Mouse (Mus musculus) heart, adult 2 months (tissue): ENCODE results near the gene Pstpip1. TPM values are rescaled to one million over a fixed set of nuclear protein-coding genes. Genes with fewer than 3 reads are reported as not detected.

Experiments
- DNase-seq, 2 experiments: peaks; one replicate each; pipeline ENCODE4 v3.0.0; 2021
- H3K27ac ChIP-seq: fragments of 200-600 bp; 2 replicates; pipeline ENCODE4 v1.8.1; 2022
- H3K27me3 ChIP-seq: fragments of 200-500 bp; 2 replicates; pipeline ENCODE4 v1.6.1; 2012; ENCODE audit warnings: mild to moderate bottlenecking, low read length, inconsistent platforms, mixed read lengths; ENCODE audit not compliant: control insufficient read depth, insufficient read depth
- H3K36me3 ChIP-seq: fragments of 200-500 bp; 2 replicates; pipeline ENCODE4 v1.6.1; 2012; ENCODE audit warnings: low read length, inconsistent platforms; ENCODE audit not compliant: control insufficient read depth, insufficient read depth
- H3K4me1 ChIP-seq: fragments of 200-500 bp; 2 replicates; pipeline ENCODE4 v1.6.1; 2011; ENCODE audit warnings: low read length; ENCODE audit not compliant: control insufficient read depth, insufficient read depth
- H3K4me3 ChIP-seq: fragments of 200-600 bp; 2 replicates; pipeline ENCODE4 v1.8.1; 2022
- H3K79me2 ChIP-seq: fragments of 200-500 bp; replicated peaks from 2 replicates; pipeline ENCODE4 v1.6.1; 2012; ENCODE audit warnings: mild to moderate bottlenecking, inconsistent platforms, low read length, moderate library complexity, mixed read lengths; ENCODE audit not compliant: control insufficient read depth, insufficient read depth
- H3K9ac ChIP-seq: fragments of 200-500 bp; 2 replicates; pipeline ENCODE4 v1.6.1; 2012; ENCODE audit warnings: low read depth, mild to moderate bottlenecking, control low read depth, inconsistent platforms, low read length, mixed read lengths
- CTCF ChIP-seq: fragments of 200-600 bp; IDR thresholded peaks from 2 replicates; pipeline ENCODE4 v1.8.1; 2022; ENCODE audit warnings: antibody characterized with exemption, mild to moderate bottlenecking, moderate library complexity
- EP300 ChIP-seq: fragments of 200-500 bp; IDR thresholded peaks from 2 replicates; pipeline ENCODE4 v1.6.1; 2011; ENCODE audit warnings: low read depth, low read length, control low read depth; ENCODE audit not compliant: insufficient read depth
- POLR2A ChIP-seq: fragments of 200-500 bp; IDR thresholded peaks from 2 replicates; pipeline ENCODE4 v1.6.1; 2011; ENCODE audit warnings: mild to moderate bottlenecking, low read depth, low read length, control low read depth; ENCODE audit not compliant: insufficient read depth
- WGBS: fragments of 180-500 bp; shearing (Covaris S2); methylation state at CpG from one replicate; pipeline ENCODE4 v1.1.7; 2018; 5-methylcytosine and 5-hydroxymethylcytosine counted together
- intact Hi-C: fragments of 180-260 bp; cut with DNase I; formaldehyde crosslinking; loops from one replicate; pipeline ENCODE4 v1.15.1; 2025
- polyA plus RNA-seq: library from polyadenylated mRNA; depleted of rRNA; stranded (reverse); fragments of >200 nt; gene quantifications from 2 replicates; pipeline ENCODE4 v1.2.3, GENCODE M21; 2012
- total RNA-seq, 2 experiments: library from RNA; stranded (reverse); gene quantifications; 2 replicates each; pipeline ENCODE4 v1.2.3; 2021

The Pstpip1 gene
- total and polyA plus RNA-seq, 3 experiments = 1.5 to 4.0 (median 1.5) TPM

- Histone ChIP-seq H3K4me3 (no peak overlapping the region), H3K4me1 (no peaks in the 10 kb centered on the region; the same call in 1 of the 2 replicates), H3K79me2 (no peaks in the 10 kb centered on the region), H3K9ac (no peak overlapping the region), H3K36me3 (no peaks in the 10 kb centered on the region), H3K27ac (no peak overlapping the region), H3K27me3 (no peaks in the 10 kb centered on the region)
- DNase-seq = no peak
- TF ChIP-seq CTCF (no peak), EP300 (no peak), POLR2A (no peak)
- intact Hi-C loops = no loop called here
- WGBS = 64% methylated on average over 4 of the region's 4 CpGs
Measured at GRCm38 (mm10) chr9:56097584-56098298, 8.0 kb downstream of the Pstpip1 start.

GRCm38 (mm10) chr9:56100041-56100522 lies 10.3 kb downstream of the Pstpip1 start:
- TF ChIP-seq EP300 (no peak), CTCF (no peak), POLR2A (no peak)
- H3K27me3 ChIP-seq = no peaks in the 10 kb centered on the region
- H3K36me3 ChIP-seq = no peaks in the 10 kb centered on the region
- no peaks in the 10 kb centered on the region for H3K79me2 ChIP-seq
- no peak for DNase-seq
- no peak overlapping the region for H3K4me3 ChIP-seq
- H3K27ac ChIP-seq = no peak overlapping the region
- intact Hi-C loops = no loop called here
- H3K4me1 ChIP-seq = no peaks in the 10 kb centered on the region; the same call in 1 of the 2 replicates
- no peak overlapping the region for H3K9ac ChIP-seq
- WGBS = 65% methylated on average over 7 of the region's 7 CpGs

GRCm38 (mm10) chr9:56101022-56101421 lies 11.3 kb downstream of the Pstpip1 start:
- H3K4me1 ChIP-seq = no peaks in the 10 kb centered on the region
- TF ChIP-seq CTCF (no peak), POLR2A (no peak), EP300 (no peak)
- intact Hi-C loops = no loop called here
- H3K79me2 ChIP-seq = no peaks in the 10 kb centered on the region
- H3K27me3 ChIP-seq = no peaks in the 10 kb centered on the region
- no peak overlapping the region for H3K9ac ChIP-seq
- H3K36me3 ChIP-seq = no peaks in the 10 kb centered on the region
- WGBS = 48% methylated on average over 4 of the region's 4 CpGs
- DNase-seq = no peak
- no peak overlapping the region for H3K27ac ChIP-seq
- no peak overlapping the region for H3K4me3 ChIP-seq

GRCm38 (mm10) chr9:56104921-56105320 lies 15.2 kb downstream of the Pstpip1 start:
- Histone ChIP-seq H3K4me3 (no peak overlapping the region), H3K27ac (no peak overlapping the region), H3K79me2 (no peaks in the 10 kb centered on the region), H3K9ac (no peak overlapping the region), H3K27me3 (no peaks in the 10 kb centered on the region), H3K36me3 (no peaks in the 10 kb centered on the region), H3K4me1 (no peaks in the 10 kb centered on the region)
- DNase-seq = no peak
- intact Hi-C loops = no loop called here
- 74% methylated on average over 7 of the region's 7 CpGs for WGBS
- no peak for TF ChIP-seq POLR2A
- no peak for TF ChIP-seq EP300
- TF ChIP-seq CTCF = no peak

GRCm38 (mm10) chr9:56106274-56107072 lies 16.7 kb downstream of the Pstpip1 start:
- H3K4me1 ChIP-seq = no peaks in the 10 kb centered on the region
- 80% methylated on average over 6 of the region's 6 CpGs for WGBS
- no peaks in the 10 kb centered on the region for H3K27me3 ChIP-seq
- no peak overlapping the region for H3K4me3 ChIP-seq
- no peaks in the 10 kb centered on the region for H3K36me3 ChIP-seq
- no peak overlapping the region for H3K9ac ChIP-seq
- H3K27ac ChIP-seq = no peak overlapping the region
- intact Hi-C loops = no loop called here
- no peak for TF ChIP-seq EP300
- no peak for TF ChIP-seq POLR2A
- TF ChIP-seq CTCF = no peak
- no peak for DNase-seq
- H3K79me2 ChIP-seq = no peaks in the 10 kb centered on the region

DNA sequence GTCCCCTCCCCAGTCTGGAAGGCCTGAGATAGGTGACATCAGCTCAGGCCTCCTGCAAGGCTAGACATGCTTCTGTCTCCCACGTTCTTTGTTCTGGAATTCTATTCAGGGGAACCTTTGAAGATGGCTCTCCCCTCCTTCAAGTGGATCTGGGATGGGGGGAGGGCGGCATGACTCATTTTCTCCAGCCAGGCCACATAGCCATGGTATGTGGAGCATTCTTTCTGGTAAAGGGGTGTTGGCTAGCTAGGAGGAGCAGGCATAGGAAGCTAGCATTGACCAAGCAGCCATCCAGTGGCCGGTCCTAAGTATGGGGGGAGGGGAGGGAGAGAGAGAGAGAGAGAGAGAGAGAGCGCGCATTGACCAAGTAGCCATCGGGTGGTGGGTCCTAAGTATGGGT lies 17.8 kb downstream of the Pstpip1 start:
- intact Hi-C loops = no loop called here
- H3K27me3 ChIP-seq = no peaks in the 10 kb centered on the region
- no peak for TF ChIP-seq POLR2A
- TF ChIP-seq CTCF = no peak
- no peak for TF ChIP-seq EP300
- WGBS = 76% methylated on average over 6 of the region's 6 CpGs
- no peaks in the 10 kb centered on the region for H3K79me2 ChIP-seq
- H3K9ac ChIP-seq = no peak overlapping the region
- no peak for DNase-seq
- no peak overlapping the region for H3K27ac ChIP-seq
- H3K4me1 ChIP-seq = no peaks in the 10 kb centered on the region
- H3K36me3 ChIP-seq = no peaks in the 10 kb centered on the region
- H3K4me3 ChIP-seq = no peak overlapping the region
